Mouse (Mus musculus): ENCODE results near the gene Tmem136.

- no peak for TF ChIP-seq ELF1 (IDR thresholded peaks at IDR 0.05; ENCODE audit: low read depth, low read length)
- TF ChIP-seq GABPA (IDR thresholded peaks at IDR 0.05; ENCODE audit: low read depth, low read length): no peak
- no peak for TF ChIP-seq CTCF (IDR thresholded peaks at IDR 0.05 in 2 of 3, conservative IDR thresholded peaks at IDR 0.05 in 1 of 3; ENCODE audit: control insufficient read depth in 1 of 3, insufficient read depth in 1 of 3, low read depth in 2 of 3, low read length in 3 of 3, poor library complexity in 1 of 3, severe bottlenecking in 1 of 3)
- TF ChIP-seq RAD21 (IDR thresholded peaks at IDR 0.05; ENCODE audit: low read depth, low read length): no peak
- no peak for TF ChIP-seq POLR2A (IDR thresholded peaks at IDR 0.05; ENCODE audit: control insufficient read depth in 1 of 2, insufficient read depth in 1 of 2, low read depth in 1 of 2, low read length in 2 of 2, poor library complexity in 1 of 2)
- no peak for TF ChIP-seq E2F4 (IDR thresholded peaks at IDR 0.05; ENCODE audit: borderline replicate concordance, low read depth, low read length)
- no peak for TF ChIP-seq ZC3H11A (IDR thresholded peaks at IDR 0.05; ENCODE audit: low read depth, low read length)
- no peak for TF ChIP-seq KAT2A (conservative IDR thresholded peaks at IDR 0.05; ENCODE audit: low read depth, low read length)
- no peak for TF ChIP-seq TAL1 (IDR thresholded peaks at IDR 0.05; ENCODE audit: low read length)
- no peak for TF ChIP-seq MAZ (IDR thresholded peaks at IDR 0.05; ENCODE audit: low read depth, low read length)
- no peak for TF ChIP-seq HCFC1 (IDR thresholded peaks at IDR 0.05; ENCODE audit: low read depth, low read length)
- TF ChIP-seq TBP (IDR thresholded peaks at IDR 0.05; ENCODE audit: low read depth, low read length): no peak
Observed at GRCm38 (mm10) chr9:43115431-43116133, 788 bp downstream of the Tmem136 start.
